Mouse (Mus musculus): Measurements from ENCODE around the gene Pdzd2. TPM values are rescaled to one million over a fixed set of nuclear protein-coding genes. Genes with fewer than 3 reads are reported as not detected.
A peak's percentile ranks its signal among the peaks of the same experiment; 100 is the strongest.

Pdzd2 gene
- polyA plus RNA-seq, 1 experiment from 2014 or later, result 27.0 TPM

DNA sequence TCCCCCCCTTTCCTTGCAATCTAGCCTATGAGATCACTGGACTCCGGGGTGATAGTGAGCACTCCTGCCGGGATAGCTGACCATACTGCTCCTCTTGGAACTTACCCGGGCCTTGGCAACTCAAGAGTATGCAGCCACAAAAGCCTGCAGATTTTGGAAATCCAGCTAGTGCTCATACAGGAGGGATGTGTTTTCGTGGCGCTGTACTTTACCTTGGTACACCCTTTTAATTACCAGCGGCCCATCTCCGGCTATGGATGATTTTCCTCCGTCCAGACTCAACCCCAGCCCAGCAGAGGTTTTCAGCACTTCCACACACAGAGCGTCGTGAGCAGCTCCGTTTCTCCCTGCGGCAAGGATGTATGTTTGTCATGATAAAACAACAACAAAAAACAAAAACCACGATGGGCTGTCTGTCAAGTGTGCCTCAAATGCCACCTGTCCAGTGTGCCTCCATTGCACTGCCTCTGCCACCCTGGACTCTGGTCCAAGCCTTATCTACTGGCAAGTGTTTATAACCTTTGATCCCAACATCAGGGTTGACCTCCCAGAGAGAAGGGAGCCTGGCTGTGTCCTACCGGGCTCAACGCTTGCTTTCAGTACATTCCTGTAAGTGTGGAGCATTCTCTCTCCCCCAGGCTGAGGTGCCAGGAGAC lies 374.2 kb downstream of the Pdzd2 start:
- Histone ChIP-seq H3K4me1 (ENCODE audit: control insufficient read depth, insufficient read depth, low read length) (peaks cover 7% of the 10 kb centered on the region; the same call in 1 of the 2 replicates), H3K27me3 (ENCODE audit: control insufficient read depth, insufficient read depth, low read length) (no peaks in the 10 kb centered on the region), H3K9ac (ENCODE audit: low read length) (no peak overlapping the region), H3K36me3 (ENCODE audit: control insufficient read depth, insufficient read depth, low read length) (peaks cover 6% of the 10 kb centered on the region; the same call in 1 of the 2 replicates), H3K4me2 (ENCODE audit: low read depth, low read length) (no peak overlapping the region), H3K9me3 (replicated peaks; ENCODE audit: control insufficient read depth, low read length) (no peaks in the 10 kb centered on the region), H3K27ac (ENCODE audit: low read length) (no peak overlapping the region), H3K4me3 (replicated peaks; ENCODE audit: low read length) (no peak overlapping the region)
- WGBS, result 76% methylated on average over 15 of the region's 15 CpGs
- ATAC-seq (ENCODE audit: insufficient read depth, low FRiP score), result no peak

DNA sequence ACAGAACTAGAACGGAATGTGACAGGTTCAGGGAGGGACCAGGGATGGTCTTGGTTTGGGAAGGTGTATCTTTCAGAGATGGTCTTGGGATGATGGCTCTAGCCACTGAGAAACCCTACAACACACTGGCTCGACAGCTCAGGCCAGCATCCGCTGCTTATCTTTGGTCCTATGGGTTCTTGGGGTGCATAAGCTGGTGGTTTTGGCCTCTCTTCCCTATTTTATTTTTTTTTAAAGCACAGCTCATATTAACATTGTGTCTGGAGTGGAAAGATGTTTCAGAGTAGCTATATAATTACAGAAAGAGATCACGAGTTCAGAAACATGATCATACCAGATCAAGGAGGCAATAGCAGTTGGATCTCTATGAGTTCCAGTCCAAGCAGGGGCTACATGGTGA lies 375.6 kb downstream of the Pdzd2 start:
- H3K9ac ChIP-seq (ENCODE audit: low read length), result no peak overlapping the region
- no peaks in the 10 kb centered on the region for H3K9me3 ChIP-seq (replicated peaks; ENCODE audit: control insufficient read depth, low read length)
- no peaks in the 10 kb centered on the region for H3K27me3 ChIP-seq (ENCODE audit: control insufficient read depth, insufficient read depth, low read length)
- no peak overlapping the region for H3K27ac ChIP-seq (ENCODE audit: low read length)
- no peak overlapping the region for H3K4me2 ChIP-seq (ENCODE audit: low read depth, low read length)
- peaks cover 7% of the 10 kb centered on the region; the same call in 1 of the 2 replicates for H3K4me1 ChIP-seq (ENCODE audit: control insufficient read depth, insufficient read depth, low read length)
- WGBS, result 88% methylated on average over 4 of the region's 4 CpGs
- peaks cover 6% of the 10 kb centered on the region; the same call in 1 of the 2 replicates for H3K36me3 ChIP-seq (ENCODE audit: control insufficient read depth, insufficient read depth, low read length)
- no peak for ATAC-seq (ENCODE audit: insufficient read depth, low FRiP score)
- H3K4me3 ChIP-seq (replicated peaks; ENCODE audit: low read length), result no peak overlapping the region

DNA sequence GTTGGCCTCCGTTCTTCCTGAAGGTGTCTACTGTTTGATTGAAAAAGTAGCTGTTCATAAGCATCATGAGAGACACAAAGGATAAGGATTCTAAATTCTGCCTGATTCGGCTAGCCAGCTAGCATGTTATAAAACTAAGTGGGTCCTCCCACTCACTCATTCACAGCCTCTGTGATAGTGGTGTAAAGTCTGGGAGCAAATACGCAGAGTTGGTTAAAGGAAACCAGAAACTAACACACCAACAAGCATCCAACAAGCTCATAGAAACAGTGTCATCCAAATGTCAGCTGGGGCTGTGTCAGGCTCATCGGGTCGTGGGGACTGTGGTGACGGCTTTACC lies 377.1 kb downstream of the Pdzd2 start:
- H3K27ac ChIP-seq (ENCODE audit: low read length), result no peak overlapping the region
- no peak for ATAC-seq (ENCODE audit: insufficient read depth, low FRiP score)
- H3K9me3 ChIP-seq (replicated peaks; ENCODE audit: control insufficient read depth, low read length), result no peaks in the 10 kb centered on the region
- 81% methylated on average over 6 of the region's 6 CpGs for WGBS
- H3K4me2 ChIP-seq (ENCODE audit: low read depth, low read length), result no peak overlapping the region
- H3K9ac ChIP-seq (ENCODE audit: low read length), result no peak overlapping the region
- no peak overlapping the region for H3K4me3 ChIP-seq (replicated peaks; ENCODE audit: low read length)
- H3K27me3 ChIP-seq (ENCODE audit: control insufficient read depth, insufficient read depth, low read length), result no peaks in the 10 kb centered on the region
- peaks cover 7% of the 10 kb centered on the region; the same call in 1 of the 2 replicates for H3K4me1 ChIP-seq (ENCODE audit: control insufficient read depth, insufficient read depth, low read length)
- H3K36me3 ChIP-seq (ENCODE audit: control insufficient read depth, insufficient read depth, low read length), result peaks cover 6% of the 10 kb centered on the region; the same call in 1 of the 2 replicates

DNA sequence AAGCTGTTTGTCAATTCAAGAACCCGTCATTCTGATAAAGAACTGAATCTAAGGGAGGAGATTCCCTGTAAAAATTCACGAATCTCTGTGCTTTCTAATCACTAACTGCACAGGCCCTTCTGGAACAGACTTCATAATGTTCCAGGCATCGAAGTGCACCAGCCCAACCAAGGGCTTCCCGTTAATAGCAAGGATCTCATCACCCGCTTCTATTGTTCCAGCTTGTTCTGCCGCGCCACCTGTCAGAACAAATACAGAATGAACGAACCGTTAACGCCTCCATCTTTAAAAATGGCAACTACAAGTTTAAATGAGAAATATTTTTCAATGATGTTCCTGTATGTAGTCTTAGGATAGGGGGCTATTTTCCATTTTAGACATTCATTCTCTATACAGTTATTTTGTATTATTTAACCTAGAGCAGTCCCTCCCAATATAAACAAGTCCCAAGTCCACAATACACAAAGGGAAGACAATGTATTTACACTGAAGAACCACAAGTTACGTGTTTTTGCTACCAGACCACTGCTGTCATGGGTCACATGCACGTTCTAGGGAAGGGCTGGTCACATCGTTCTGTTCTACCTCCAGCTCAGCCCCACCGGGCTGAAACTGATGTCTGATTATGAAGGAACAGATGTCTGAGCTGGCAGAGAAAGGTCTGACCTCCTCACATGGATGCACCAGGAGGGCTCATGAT lies 377.6 kb downstream of the Pdzd2 start:
- 85% methylated on average over 14 of the region's 14 CpGs for WGBS
- peaks cover 6% of the 10 kb centered on the region; the same call in 1 of the 2 replicates for H3K36me3 ChIP-seq (ENCODE audit: control insufficient read depth, insufficient read depth, low read length)

DNA sequence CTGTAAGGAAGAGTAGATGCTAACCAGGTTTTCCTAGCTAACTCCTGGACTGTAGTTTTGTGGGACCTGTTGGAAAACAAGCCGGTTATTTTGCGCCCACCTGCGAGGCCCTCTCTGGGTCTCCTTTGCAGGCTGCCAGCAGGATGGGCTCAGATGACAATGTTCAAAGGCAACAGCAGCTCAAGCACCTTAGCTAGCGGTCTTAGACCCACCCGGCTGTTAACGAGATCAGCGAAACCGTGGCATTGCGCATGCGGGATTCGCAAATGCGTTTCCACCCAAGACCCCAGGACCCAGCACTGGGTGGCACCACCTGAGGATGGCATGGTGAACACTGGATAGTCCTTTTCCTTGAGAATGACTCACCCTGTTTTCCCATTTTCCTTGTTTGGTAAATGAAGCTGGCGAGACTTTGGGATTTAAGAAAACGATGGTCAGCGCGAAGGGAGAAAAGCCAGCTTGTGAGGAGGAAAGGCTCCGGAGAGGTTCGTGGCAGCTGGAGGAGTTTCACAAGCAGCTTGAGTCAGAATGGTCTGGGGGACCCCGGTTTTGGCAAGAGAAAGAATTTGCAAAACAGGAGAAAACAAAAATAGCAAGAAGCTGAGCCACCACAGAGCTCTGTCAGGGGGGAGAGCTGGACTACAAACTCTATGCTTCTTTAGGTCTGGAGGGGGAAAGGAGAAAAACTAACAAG lies 379.1 kb downstream of the Pdzd2 start:
- no peaks in the 10 kb centered on the region for H3K27me3 ChIP-seq (ENCODE audit: control insufficient read depth, insufficient read depth, low read length)
- no peak overlapping the region for H3K4me3 ChIP-seq (replicated peaks; ENCODE audit: low read length)
- no peak for ATAC-seq (ENCODE audit: insufficient read depth, low FRiP score)
- H3K27ac ChIP-seq (ENCODE audit: low read length), result no peak overlapping the region
- no peaks in the 10 kb centered on the region for H3K4me1 ChIP-seq (ENCODE audit: control insufficient read depth, insufficient read depth, low read length)
- H3K4me2 ChIP-seq (ENCODE audit: low read depth, low read length), result no peak overlapping the region
- H3K36me3 ChIP-seq (ENCODE audit: control insufficient read depth, insufficient read depth, low read length), result peaks cover 8% of the 10 kb centered on the region; the same call in 1 of the 2 replicates
- H3K9ac ChIP-seq (ENCODE audit: low read length), result no peak overlapping the region
- no peaks in the 10 kb centered on the region for H3K9me3 ChIP-seq (replicated peaks; ENCODE audit: control insufficient read depth, low read length)
- 75% methylated on average over 19 of the region's 19 CpGs for WGBS

More for the DNA sequence above, 377.6 kb downstream of the Pdzd2 start:
- Histone ChIP-seq H3K4me3 (replicated peaks; ENCODE audit: low read length) (no peak overlapping the region), H3K27ac (ENCODE audit: low read length) (no peak overlapping the region), H3K9ac (ENCODE audit: low read length) (no peak overlapping the region), H3K9me3 (replicated peaks; ENCODE audit: control insufficient read depth, low read length) (no peaks in the 10 kb centered on the region), H3K4me1 (ENCODE audit: control insufficient read depth, insufficient read depth, low read length) (peaks cover 7% of the 10 kb centered on the region; the same call in 1 of the 2 replicates), H3K4me2 (ENCODE audit: low read depth, low read length) (no peak overlapping the region), H3K27me3 (ENCODE audit: control insufficient read depth, insufficient read depth, low read length) (no peaks in the 10 kb centered on the region)
- ATAC-seq (ENCODE audit: insufficient read depth, low FRiP score), result no peak

DNA sequence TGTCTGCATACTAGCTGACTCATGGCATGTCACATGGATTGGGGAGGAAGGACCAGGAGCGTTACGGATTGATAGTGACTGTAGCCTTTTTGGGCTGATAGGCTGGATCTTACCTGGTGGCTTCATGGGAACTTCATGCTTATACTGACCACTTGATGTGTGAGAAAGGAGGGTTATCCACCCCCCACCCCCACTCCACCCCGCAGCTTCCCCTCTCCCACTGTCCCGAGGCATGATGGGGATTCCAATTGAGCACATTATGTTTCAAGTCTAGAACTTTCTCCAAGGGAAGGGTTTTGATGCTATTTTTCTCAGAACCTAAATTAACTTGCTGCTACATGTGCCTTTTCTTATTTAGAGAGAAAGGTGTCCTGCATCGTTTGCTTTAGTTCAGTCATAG lies 381.3 kb downstream of the Pdzd2 start:
- 92% methylated on average over 5 of the region's 5 CpGs for WGBS
- no peak for ATAC-seq (ENCODE audit: insufficient read depth, low FRiP score)
- H3K27me3 ChIP-seq (ENCODE audit: control insufficient read depth, insufficient read depth, low read length), result no peaks in the 10 kb centered on the region
- no peak overlapping the region for H3K9ac ChIP-seq (ENCODE audit: low read length)
- H3K27ac ChIP-seq (ENCODE audit: low read length), result no peak overlapping the region
- no peaks in the 10 kb centered on the region for H3K4me1 ChIP-seq (ENCODE audit: control insufficient read depth, insufficient read depth, low read length)
- H3K36me3 ChIP-seq (ENCODE audit: control insufficient read depth, insufficient read depth, low read length), result peaks cover 11% of the 10 kb centered on the region; the same call in 1 of the 2 replicates
- H3K4me3 ChIP-seq (replicated peaks; ENCODE audit: low read length), result no peak overlapping the region
- no peak overlapping the region for H3K4me2 ChIP-seq (ENCODE audit: low read depth, low read length)
- no peaks in the 10 kb centered on the region for H3K9me3 ChIP-seq (replicated peaks; ENCODE audit: control insufficient read depth, low read length)

DNA sequence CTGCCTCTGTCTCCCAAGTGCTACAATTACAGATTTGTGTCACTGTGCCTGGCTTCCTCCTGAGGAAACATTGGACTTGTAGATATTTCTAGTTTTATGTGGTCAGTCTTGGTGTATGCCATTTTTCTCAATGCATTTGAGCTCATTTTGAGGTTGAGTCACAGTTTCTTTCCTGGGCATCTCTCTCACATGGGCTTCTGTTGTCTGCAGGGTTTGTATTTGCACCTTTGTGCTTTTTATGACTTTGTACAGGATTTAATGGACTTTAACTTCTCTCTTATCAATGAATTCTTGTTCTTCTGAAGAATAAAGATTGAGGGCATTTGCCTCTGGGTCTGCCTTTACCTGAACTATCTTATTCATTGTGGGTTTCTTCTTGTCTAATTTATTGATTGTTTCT lies 382.3 kb downstream of the Pdzd2 start:
- no peak for ATAC-seq (ENCODE audit: insufficient read depth, low FRiP score)

DNA sequence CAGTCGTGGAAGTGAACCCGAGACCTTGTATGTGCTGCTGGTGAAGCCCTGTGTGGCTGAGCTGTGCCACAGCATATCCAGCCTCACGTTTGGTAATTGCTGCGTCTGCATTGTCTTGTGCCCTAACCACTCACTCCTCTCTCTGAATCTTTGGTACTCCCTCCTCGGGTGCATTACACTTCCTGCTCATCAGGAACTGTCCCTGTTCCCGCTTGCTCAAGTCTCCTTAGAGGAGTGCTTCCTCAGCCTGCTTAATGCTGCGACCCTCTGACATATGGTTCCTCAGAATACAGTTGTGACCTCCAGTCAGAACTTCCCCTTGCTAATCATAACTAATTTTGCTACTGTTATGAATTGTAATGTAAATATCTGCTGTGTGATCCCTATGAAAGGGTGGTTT lies 383.8 kb downstream of the Pdzd2 start:
- Histone ChIP-seq H3K4me3 (replicated peaks; ENCODE audit: low read length) (no peak overlapping the region), H3K36me3 (ENCODE audit: control insufficient read depth, insufficient read depth, low read length) (peaks cover 15% of the 10 kb centered on the region; the same call in 1 of the 2 replicates), H3K27me3 (ENCODE audit: control insufficient read depth, insufficient read depth, low read length) (no peaks in the 10 kb centered on the region), H3K4me1 (ENCODE audit: control insufficient read depth, insufficient read depth, low read length) (no peaks in the 10 kb centered on the region), H3K27ac (ENCODE audit: low read length) (peak overlapping the region; percentile 31), H3K9me3 (replicated peaks; ENCODE audit: control insufficient read depth, low read length) (no peaks in the 10 kb centered on the region), H3K4me2 (ENCODE audit: low read depth, low read length) (no peak overlapping the region), H3K9ac (ENCODE audit: low read length) (no peak overlapping the region)
- no peak for ATAC-seq (ENCODE audit: insufficient read depth, low FRiP score)
- 65% methylated on average over 7 of the region's 7 CpGs for WGBS

More for the DNA sequence above, 382.3 kb downstream of the Pdzd2 start:
- no peak overlapping the region for H3K9ac ChIP-seq (ENCODE audit: low read length)
- no peak overlapping the region for H3K4me3 ChIP-seq (replicated peaks; ENCODE audit: low read length)
- no peak overlapping the region for H3K27ac ChIP-seq (ENCODE audit: low read length)
- H3K4me1 ChIP-seq (ENCODE audit: control insufficient read depth, insufficient read depth, low read length), result no peaks in the 10 kb centered on the region
- no peaks in the 10 kb centered on the region for H3K9me3 ChIP-seq (replicated peaks; ENCODE audit: control insufficient read depth, low read length)
- no peaks in the 10 kb centered on the region for H3K27me3 ChIP-seq (ENCODE audit: control insufficient read depth, insufficient read depth, low read length)
- H3K36me3 ChIP-seq (ENCODE audit: control insufficient read depth, insufficient read depth, low read length), result peaks cover 19% of the 10 kb centered on the region
- H3K4me2 ChIP-seq (ENCODE audit: low read depth, low read length), result no peak overlapping the region

DNA sequence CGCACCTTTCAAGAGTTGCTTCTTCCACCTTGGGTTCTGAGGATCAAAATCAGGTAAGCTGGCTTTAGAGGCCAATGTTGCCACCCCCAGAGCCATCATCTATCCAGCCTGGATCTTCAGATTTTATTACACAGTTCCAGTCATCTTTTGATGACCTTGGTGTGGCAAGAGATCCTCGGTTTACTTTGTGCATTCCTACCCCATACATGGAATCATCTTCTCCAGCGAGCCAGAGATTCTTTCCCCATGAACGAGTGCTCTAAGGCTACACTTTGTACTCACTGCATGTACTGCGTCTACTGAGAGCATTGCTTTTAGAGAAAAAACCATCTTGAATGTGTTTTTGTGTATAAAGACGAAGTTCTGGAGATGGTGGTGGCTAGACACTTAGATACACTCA lies 384.5 kb downstream of the Pdzd2 start:
- ATAC-seq (ENCODE audit: insufficient read depth, low FRiP score), result no peak
- H3K4me2 ChIP-seq (ENCODE audit: low read depth, low read length), result no peak overlapping the region
- H3K9ac ChIP-seq (ENCODE audit: low read length), result no peak overlapping the region
- no peaks in the 10 kb centered on the region for H3K9me3 ChIP-seq (replicated peaks; ENCODE audit: control insufficient read depth, low read length)
- no peaks in the 10 kb centered on the region for H3K4me1 ChIP-seq (ENCODE audit: control insufficient read depth, insufficient read depth, low read length)
- H3K36me3 ChIP-seq (ENCODE audit: control insufficient read depth, insufficient read depth, low read length), result peaks cover 15% of the 10 kb centered on the region; the same call in 1 of the 2 replicates
- H3K27me3 ChIP-seq (ENCODE audit: control insufficient read depth, insufficient read depth, low read length), result no peaks in the 10 kb centered on the region
- no peak overlapping the region for H3K4me3 ChIP-seq (replicated peaks; ENCODE audit: low read length)
- peak overlapping the region; percentile 27 for H3K27ac ChIP-seq (ENCODE audit: low read length)
- 83% methylated on average over 6 of the region's 6 CpGs for WGBS

Measured in stomach, embryonic 16.5 days (tissue).